Mouse (Mus musculus): ENCODE measurements around the gene Gm36210. TPM values are rescaled to one million over a fixed set of nuclear protein-coding genes. Genes with fewer than 3 reads are reported as not detected.
"Not testable (repeated sequence)": the region's sequence is repeated elsewhere in the genome, so short reads cannot be mapped to it uniquely, and the experiment has no call there.

Gm36210 gene
- total RNA-seq, 2 experiments from 2014 or later = 0.27 to 0.38 TPM

DNA sequence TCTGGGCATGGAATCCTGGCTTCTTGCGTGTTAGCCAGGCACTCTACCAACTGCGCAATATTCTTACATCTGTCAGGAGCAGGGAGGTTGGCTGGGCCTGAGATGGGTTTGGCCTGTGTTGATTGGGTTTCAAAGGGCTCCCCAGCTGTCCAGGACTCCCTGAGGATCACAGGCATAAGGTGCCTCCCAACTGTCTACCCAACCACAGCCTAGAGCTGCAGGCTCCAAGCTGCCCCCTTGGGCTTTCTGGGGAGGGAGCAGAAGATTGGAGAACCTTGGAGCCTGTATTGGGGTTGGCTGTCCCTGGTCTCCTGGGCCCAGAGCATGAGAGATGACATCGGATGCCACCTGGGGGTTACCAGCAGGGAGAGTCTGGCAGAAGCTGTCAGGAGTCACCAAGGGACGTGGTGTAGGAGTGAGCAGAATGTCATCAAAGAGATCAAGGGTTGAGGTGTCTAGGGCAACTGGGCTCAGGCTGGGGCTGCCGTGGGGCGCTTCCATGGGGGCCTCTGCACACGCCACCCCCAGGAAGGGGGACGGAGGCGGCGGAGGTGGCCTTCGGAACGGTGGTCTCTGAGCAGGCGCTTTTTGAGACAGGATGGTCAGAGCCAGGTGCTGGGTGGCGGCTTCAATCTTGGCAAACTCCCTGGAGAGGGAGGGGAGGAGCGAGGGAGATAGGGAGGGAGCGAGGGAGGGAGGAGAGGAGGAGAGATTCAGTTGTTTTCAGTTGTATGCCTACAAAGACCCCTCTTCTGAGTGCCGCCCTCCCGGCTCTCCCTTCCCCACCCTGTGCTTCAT, 7.3 kb downstream of the Gm36210 start:
- no peak for DNase-seq (ENCODE audit: extremely low spot score in 1 of 2, low spot score in 1 of 2)

DNA sequence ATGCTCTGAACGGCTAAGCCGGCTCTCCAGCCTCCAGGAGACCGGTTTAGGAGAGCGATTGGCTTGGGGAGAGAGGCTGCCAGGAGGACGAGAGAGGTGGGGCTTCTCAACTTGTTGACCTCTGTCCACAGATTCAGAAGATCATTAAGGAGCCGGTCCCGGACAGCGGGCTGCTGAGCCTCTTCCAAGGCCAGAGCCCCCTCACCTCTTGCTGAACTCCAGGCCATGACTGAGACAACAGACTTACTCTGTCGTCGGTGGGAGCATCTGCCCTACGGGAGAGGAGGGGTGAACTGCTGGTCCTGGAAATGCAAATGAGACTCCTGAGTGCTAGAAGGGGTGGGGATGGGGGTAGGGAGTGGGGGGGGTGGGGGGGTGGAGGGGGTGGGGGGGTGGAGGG, 11.1 kb downstream of the Gm36210 start:
- no peak for DNase-seq (ENCODE audit: extremely low spot score in 1 of 2, low spot score in 1 of 2)

DNA sequence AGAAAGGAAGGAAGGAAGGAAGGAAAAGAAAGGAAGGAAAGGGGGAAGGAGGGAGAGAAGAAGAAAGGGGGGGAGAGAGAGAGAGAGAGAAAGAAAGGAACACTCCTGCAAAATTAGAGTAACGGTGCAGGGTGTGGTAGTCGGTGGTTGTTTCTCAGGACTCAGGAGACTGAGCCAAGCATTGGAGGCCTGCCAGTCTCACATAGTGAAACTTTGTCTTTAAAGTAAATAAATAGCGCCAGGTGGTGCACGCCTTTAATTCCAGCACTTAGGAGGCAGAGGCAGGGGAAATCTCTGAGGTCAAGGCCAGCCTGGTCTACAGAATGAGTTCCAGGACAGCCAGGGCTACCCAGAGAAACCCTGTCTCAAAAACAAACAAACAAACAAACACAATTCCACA, 19.6 kb downstream of the Gm36210 start:
- no peak for DNase-seq (ENCODE audit: extremely low spot score in 1 of 2, low spot score in 1 of 2)

DNA sequence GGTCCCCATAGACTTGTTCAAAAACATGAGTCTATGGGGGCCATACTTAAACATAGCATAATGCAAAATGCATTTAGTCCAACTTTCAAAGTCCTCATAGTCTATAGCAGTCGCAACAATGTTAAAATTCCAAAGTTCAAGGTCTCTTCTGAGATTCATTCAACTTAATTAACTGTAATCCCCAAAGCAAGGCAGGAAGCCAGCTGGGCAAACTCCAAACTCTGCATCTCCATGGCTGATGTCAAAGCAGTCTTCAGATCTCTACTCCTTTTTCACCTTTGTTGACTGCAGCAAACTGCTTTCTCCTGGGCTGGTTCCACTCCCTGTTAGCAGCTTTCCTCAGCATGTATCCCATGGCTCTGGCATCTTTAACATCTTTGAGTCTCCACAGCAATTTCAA, 27.3 kb downstream of the Gm36210 start:
- DNase-seq (ENCODE audit: extremely low spot score in 1 of 2, low spot score in 1 of 2) = not testable (repeated sequence)

DNA sequence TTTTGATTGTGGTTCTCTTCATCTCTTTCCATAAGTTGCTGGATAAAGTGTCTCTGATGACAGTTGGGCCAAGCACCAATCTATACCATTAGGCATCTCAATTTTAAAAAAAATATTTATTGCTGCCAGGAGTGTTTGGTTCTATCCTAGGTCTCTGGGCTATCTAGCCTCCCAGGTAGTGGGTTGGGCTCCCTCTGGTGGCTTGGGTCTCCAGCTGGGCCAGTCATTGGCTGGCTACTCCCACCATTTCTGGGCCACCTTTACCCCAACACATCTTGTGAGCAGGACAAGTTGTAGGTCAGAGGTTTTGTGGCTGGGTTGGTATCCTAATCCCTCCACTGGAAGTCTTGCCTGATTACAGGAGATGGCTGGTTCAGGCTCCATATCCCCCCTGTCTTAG, 28.1 kb downstream of the Gm36210 start:
- DNase-seq (ENCODE audit: extremely low spot score in 1 of 2, low spot score in 1 of 2) = no peak

DNA sequence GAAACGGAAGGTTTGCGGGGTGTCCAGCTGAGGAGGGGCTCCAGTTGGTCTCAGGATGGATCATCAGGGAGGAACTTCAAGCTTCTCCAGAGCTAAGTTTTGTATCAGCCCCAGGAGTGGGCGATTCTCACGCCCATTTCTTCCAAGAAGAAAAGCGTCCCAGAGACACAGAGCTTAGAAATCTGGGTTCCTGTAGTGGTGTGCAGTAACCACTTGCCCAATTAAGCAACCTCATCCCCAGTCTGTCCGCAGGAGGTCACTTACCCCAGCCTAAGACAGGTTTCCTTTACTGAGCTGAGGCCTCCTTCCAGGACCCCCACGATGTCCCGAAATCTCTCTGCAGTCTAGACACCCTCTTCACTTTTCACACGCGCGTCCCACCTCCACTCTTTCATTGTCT, 29.1 kb downstream of the Gm36210 start:
- DNase-seq (ENCODE audit: extremely low spot score in 1 of 2, low spot score in 1 of 2) = no peak

DNA sequence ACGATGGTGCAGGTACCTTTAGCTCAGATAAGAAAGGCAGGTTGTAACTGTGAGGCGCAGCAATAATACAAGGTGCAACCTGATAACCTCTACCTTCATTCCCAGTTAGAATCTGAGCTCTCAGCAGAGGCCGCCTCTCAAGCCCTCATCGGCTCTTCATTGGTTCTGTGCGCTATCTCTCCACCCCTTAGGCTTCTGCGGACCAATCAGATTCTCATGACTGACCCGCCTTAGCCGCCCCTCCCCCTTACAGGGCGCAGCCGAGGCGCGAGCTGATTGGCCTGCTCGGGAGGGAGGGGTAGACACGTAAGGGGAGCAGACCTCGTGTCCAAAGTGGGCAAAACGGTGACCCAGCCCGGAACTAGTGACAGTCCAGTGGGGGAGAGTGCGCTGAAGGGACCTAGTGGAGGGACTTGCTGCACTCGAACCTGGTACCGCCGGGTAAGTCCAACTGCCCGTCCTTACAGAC, 29.5 kb downstream of the Gm36210 start, which contains the start of gene Isoc2a:
TSS of gene Isoc2a (plus strand) at position 401 of the 469 bp plus-strand sequence.
- peak; percentile 61 to 62 for DNase-seq (ENCODE audit: extremely low spot score in 1 of 2, low spot score in 1 of 2)

DNA sequence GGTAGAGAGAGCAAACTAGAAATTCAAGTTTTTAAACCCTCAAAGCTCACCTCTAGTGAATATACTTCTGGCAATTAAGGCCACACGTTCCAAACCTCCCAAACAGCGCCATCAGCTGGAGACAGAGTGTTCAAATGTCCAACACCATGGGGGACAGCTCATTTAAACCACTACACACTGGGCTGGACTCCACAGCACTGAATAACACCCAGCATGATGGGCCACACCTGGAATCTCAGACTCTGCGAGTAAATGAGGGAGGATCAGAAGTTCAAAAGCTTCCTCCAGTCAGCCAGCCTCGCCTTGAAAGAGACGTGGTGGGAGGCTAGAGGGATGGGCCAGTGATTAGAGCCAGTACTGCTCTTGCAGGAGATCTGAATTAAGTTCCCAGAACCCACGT, 36.2 kb downstream of the Gm36210 start, which contains the start of gene Isoc2b:
TSS of gene Isoc2b (minus strand) at position 126 of the 400 bp plus-strand sequence.
- no peak for DNase-seq (ENCODE audit: extremely low spot score in 1 of 2, low spot score in 1 of 2)

DNA sequence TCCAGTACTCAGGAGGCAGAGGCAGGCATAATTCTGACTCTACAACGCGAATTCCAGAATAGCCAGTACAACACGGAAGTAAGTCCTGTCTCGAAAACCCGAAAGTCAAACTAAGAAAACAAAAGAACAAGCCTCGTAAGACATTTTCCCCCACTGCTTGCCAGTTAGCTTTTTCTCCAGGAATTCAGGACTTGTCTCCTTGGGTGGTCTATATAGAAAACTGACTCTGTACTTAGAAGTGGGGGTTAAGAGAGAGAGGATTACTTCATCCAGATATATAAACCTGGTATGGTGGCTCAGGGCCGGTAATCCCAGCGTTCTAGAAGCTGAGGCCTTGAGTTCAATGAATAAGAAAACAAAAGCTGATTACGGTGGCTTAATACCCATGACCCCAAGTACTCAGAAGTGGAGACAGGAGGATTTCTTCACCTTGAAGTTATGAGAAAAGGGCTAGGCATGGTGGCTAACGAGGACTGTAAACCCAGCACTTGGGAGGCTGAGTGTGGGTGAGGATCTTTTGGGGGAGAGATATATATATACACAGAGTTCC, 39.6 kb downstream of the Gm36210 start:
- no peak for DNase-seq (ENCODE audit: extremely low spot score in 1 of 2, low spot score in 1 of 2)

DNA sequence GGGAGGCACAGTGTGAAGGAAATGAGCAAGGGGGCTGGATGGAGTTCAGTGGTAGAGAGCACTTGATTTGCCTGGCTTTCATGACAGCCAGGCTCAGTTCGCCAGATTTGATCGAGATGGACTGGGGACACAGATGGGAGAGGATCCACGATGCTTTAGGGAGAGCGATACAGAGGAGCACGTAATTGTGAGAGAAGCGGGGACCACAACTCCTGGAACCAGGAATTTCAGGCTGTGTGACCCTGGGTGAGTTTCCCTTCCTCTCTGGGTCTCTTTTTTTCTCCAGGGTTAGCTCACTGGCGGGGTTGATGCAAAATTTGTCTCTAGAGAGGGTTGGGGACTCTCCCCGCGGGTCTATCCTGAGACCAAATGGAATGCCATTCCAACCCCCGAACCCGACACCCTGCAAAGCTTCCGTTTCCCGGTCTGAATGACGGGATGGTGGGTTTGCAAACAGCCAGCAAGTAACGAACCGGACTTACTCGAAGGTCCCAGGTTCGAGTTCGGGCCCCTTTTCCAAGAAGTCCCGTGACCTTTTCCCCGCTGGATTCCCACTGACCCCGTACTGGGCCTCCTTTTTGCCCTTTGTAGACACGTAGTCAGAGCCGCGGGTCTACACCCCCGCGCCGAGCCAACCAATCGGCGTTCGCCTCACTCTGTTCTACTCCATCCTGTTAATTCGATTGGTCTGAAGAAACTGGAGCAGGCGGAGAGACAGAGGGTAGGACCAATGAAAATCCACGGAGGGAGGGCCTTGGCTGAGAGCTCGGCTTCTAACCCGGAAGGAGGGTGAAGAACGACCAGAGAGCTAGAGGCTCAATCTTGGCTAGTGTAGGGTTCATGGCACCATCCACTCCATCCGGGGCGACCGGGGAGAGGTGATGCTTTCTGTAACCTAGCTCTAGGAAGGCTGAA, 40.5 kb downstream of the Gm36210 start:
- DNase-seq (ENCODE audit: extremely low spot score in 1 of 2, low spot score in 1 of 2) = peak; percentile 78 to 90

DNA sequence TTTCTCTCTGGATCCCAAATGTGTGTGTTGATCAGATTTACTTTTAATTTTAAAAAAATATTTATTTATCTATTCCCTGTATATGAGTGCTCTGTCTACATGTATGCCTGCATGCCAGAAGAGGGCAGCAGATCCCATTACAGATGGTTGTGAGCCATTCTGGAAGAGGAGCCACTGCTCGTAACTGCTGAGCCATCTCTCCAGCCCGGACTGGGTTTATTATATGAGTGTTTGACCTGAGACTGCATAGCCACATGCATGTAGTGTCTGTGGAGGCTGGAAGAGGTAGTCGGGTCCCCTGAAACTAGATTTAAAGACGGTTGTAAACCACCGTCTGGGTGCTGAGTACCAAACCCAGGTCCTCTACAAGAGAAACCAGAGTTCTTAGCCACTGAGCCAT, 41.2 kb downstream of the Gm36210 start:
- DNase-seq (ENCODE audit: extremely low spot score in 1 of 2, low spot score in 1 of 2) = peak in 1 of 2 experiments; percentile 33

DNA sequence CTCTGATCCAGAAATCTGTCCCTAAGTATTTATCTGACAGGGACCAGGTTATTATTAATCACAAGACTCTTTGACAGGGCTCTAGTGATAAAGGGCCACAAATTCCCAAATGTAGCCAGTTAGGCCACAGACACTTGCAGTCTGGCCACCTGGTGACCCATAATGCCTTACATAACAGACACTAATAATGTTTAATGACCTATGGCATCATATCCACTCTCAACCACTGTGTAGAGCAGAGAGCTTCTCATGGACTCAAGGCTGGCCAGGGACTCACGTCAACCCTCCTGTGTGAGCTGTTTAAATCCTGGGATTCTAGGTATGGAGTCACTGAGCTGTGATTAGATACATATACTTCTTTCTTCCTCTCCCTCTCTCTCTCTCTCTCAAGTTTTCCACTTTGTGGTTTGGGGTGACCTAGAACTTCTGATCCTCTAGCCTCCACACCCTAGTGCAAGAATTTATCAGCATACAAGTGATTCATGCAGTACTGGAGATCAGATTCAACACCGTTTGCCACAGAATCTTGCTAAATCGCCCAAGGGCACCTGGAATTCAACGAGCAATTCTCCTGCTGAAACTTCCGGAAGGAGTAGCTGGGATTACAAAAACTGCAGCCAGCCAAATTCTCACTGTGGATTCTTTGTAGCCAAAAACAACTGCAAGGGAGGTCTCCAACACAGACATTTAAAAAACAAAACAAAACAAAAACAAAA, 42.0 kb downstream of the Gm36210 start:
- DNase-seq (ENCODE audit: extremely low spot score in 1 of 2, low spot score in 1 of 2) = no peak

DNA sequence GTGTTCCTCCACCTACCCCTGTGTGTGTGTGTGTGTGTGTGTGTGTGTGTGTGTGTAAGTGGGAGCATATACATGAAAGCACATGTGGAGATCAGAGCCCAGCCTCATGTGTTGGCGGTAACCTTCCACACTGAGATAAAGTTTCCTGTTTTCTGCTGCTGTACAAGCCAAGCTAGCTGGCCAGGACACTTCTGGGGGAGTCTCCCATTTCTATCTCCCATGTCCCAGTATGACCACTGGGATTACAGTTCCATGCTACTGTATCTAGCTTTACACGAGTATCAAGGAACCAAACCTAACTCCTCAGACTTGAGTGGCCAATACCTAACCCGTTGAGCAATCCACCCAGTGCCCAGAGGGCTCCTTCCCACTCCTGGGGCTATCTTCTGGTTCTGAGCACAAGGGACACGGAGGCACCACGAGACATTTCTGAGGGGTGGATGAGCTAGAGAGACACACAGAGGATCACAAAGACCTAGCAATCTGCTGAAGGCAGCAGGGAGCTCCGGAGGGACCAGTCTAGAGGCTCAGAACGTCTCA, 42.7 kb downstream of the Gm36210 start:
- DNase-seq (ENCODE audit: extremely low spot score in 1 of 2, low spot score in 1 of 2) = no peak

DNA sequence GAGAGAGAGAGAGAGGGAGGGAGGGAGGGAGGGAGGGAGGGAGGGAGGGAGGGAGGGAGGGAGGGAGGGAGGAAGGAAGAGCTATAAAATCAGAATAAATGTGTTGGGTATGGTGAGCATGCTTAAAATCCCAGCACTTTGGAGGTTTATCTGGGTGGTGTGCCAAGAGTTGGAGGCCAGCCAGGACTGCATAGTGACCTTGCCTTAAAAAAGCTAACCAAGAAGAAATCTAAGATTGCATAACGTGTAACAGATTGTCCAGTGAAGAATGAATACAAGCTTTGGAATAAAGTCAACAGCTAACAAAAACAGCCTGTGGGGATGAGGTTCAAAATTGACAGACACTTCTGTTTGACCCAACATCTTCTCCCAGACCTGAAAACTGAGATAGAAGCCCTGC, 43.3 kb downstream of the Gm36210 start:
- DNase-seq (ENCODE audit: extremely low spot score in 1 of 2, low spot score in 1 of 2) = no peak

DNA sequence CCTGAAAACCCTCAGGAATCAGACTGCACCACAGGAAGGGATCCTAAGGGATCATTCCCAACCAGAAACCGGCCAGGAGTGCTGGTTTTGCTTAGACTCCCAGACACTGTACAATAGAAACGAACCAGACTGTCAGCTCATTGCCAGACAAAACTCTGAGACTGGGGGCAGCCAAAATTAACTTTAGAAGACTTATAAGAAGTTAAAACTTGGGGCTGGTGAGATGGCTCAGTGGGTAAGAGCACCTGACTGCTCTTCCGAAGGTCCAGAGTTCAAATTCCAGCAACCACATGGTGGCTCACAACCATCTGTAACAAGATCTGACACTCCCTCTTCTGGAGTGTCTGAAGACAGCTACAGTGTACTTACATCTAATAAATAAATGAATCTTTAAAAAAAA, 45.4 kb downstream of the Gm36210 start:
- DNase-seq (ENCODE audit: extremely low spot score in 1 of 2, low spot score in 1 of 2) = not testable (repeated sequence)

DNA sequence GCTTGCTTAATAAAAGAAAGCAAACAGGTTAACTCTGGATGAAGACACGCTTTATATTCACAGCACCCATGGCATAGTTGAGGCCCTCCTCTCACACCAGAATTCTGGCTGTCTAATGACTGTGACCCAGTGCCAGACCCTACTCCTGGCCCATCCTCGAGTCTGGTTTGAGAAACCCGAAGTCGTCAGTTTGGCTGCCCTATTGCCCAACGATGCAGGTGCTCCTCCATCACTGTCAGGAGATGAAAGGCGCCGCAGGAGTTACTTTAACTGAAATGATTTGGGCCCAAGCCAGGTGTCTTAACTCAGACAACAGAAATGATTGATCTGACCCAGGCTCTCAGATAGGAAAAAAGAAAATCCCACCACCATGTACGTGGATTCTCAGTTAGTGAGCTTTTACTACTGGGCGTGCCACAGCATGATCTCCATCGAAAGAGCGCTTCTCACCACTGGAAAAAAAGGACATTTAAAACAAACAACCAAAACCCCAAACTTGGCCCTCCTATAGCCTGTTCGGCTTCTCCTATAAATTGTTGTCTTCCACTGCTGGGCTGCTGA, 46.8 kb downstream of the Gm36210 start:
- DNase-seq (ENCODE audit: extremely low spot score in 1 of 2, low spot score in 1 of 2) = no peak

DNA sequence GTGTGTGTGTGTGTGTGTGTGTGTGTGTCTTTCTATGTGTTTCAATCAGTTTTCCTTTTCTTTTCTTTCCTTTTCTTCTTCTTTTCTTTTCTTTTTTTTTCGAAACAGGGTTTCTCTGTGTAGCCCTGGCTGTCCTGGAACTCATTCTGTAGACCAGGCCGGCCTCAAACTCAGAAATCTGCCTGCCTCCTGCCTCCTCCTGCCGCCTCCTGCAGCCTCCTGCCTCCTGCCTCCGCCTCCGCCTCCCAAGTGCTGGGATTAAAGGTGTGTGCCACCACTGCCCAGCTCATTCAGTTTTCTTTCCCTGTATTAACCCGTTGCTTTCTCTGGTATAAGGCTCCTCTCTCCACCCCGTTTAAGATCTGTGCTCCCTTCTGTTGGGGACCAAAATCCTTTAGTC, 49.0 kb downstream of the Gm36210 start:
- DNase-seq (ENCODE audit: extremely low spot score in 1 of 2, low spot score in 1 of 2) = no peak

DNA sequence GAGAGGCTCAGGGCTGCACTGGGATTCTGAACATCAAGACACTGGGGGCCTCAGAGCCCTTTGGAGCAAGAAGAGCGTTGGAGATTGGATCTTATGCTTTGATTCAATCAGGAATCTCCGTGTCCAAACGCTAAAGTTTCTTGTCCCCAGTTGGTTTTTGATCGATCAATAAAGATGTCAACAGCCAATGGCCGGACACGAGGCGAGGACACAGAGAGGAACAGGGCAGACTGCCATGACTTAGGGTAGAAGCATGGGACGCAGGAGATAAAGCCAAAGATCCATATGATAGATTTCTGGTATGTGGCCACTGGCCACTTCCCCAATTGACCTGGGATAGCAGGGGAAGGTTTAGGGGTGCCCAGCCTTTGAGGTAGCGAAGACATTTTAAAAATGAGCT, 49.8 kb downstream of the Gm36210 start:
- DNase-seq (ENCODE audit: extremely low spot score in 1 of 2, low spot score in 1 of 2) = no peak

DNA sequence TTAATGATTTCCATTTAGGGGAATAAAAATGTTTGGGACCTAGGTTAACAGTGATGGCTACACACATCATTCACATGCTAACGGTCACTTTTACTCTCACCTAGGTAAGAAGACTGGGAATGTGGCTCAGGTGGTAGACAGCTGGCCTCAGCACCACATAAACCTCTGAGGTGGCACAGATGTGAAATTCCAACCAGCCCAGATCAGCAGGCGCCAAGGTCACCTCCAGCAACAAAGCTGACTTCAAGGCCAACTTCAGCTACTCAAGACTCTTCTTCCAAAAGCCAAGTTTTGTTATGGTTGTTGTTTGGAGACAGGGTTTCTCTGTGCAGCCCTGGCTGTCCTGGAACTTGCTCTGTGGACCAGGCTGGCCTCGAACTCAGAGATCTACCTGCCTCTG, 52.7 kb downstream of the Gm36210 start:
- DNase-seq (ENCODE audit: extremely low spot score in 1 of 2, low spot score in 1 of 2) = no peak

DNA sequence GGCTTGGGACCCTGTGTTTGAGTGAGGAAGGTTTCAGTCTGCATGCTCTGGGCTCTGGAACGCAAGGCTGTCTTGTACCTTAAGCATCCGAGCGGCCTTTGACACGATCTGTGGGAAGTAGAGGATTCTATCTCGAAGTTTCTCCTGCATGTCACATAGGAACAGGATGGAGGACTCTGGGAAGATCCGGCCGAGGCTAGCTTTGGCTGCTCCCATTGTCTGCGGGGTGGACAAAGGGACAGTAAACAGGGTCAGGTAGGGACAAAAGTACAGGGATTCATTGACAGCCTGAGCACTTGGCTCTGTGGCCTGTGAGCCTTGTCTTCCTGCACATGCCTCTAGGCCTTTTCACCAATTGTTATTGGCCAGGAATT, 55.0 kb downstream of the Gm36210 start:
- DNase-seq (ENCODE audit: extremely low spot score in 1 of 2, low spot score in 1 of 2) = no peak
